Mouse (Mus musculus) E14TG2a.4 (cell line): ENCODE results near the gene Cox8a.

ENCODE experiments used
- CTCF ChIP-seq: conservative IDR thresholded peaks from 2 replicates; pipeline ENCODE4 v1.5.1; 2014; ENCODE audit warnings: low read length
- NANOG ChIP-seq: IDR thresholded peaks from 2 replicates; pipeline ENCODE4 v1.6.1; 2014; ENCODE audit warnings: borderline replicate concordance, low read length, mixed read lengths
- POU5F1 ChIP-seq: IDR thresholded peaks from 2 replicates; pipeline ENCODE4 v1.6.1; 2014; ENCODE audit warnings: low read length, borderline replicate concordance

GRCm38 (mm10) chr19:7217162-7217925 lies at the start of gene Cox8a:
- no peak for TF ChIP-seq CTCF
- no peak for TF ChIP-seq NANOG
- TF ChIP-seq POU5F1, result no peak
